Mouse (Mus musculus) gastrocnemius, postnatal 36 days (tissue): Measurements from ENCODE around the gene H2afz. TPM values are rescaled to one million over a fixed set of nuclear protein-coding genes. Genes with fewer than 3 reads are reported as not detected.
"Not testable (repeated sequence)": the region's sequence is repeated elsewhere in the genome, so short reads cannot be mapped to it uniquely, and the experiment has no call there.

Source experiments
- DNase-seq, 2 experiments: peaks; one replicate each; pipeline ENCODE4 v3.0.0; 2022
- intact Hi-C: fragments of 180-260 bp; cut with DNase I; formaldehyde crosslinking; loops from one replicate; pipeline ENCODE4 v1.15.1; 2025
- total RNA-seq, 2 experiments: library from RNA; stranded (reverse); gene quantifications; 2 replicates each; pipeline ENCODE4 v1.2.3; 2021

The H2afz gene
- total RNA-seq, 2 experiments from 2014 or later: 65.6 to 74.7 TPM

GRCm38 (mm10) chr3:137900149-137900548 is 35.9 kb downstream of the H2afz start:
- intact Hi-C loops: no loop called here
- no peak for DNase-seq

- intact Hi-C loops: no loop called here
- no peak for DNase-seq
Measured at GRCm38 (mm10) chr3:137913093-137913492, 48.8 kb downstream of the H2afz start.

- intact Hi-C loops, DNase-seq: not testable (repeated sequence)
Measured at GRCm38 (mm10) chr3:137914567-137914966, 50.3 kb downstream of the H2afz start.

Other genes with a start within 250 kb of the H2afz start
- gene Ddit4l, start 242.9 kb upstream of the H2afz start, total RNA-seq: 100 to 1,000 TPM; 128 to 139 TPM
- not detected for gene Gm21962, start 193.0 kb upstream of the H2afz start, total RNA-seq
- 1 to 10 TPM; 6.9 to 7.2 TPM for gene Dnajb14, start 3.2 kb downstream of the H2afz start, total RNA-seq
- 10 to 100 TPM; 45.2 to 48.5 TPM for gene Lamtor3, start 54.0 kb downstream of the H2afz start, total RNA-seq
- 1 to 10 TPM; 1.2 to 1.3 TPM for gene Dapp1, start 117.1 kb downstream of the H2afz start, total RNA-seq
- gene 1110002E22Rik, start 200.6 kb downstream of the H2afz start, total RNA-seq: 100 to 1,000 TPM; 112 to 114 TPM
- gene Gm5105, start 202.9 kb downstream of the H2afz start, total RNA-seq: 1 to 10 TPM; 1.3 to 1.9 TPM